Mouse (Mus musculus): Measurements from ENCODE around the gene Arid3c. TPM values are rescaled to one million over a fixed set of nuclear protein-coding genes. Genes with fewer than 3 reads are reported as not detected.
A peak's percentile ranks its signal among the peaks of the same experiment; 100 is the strongest.

Arid3c gene
- total RNA-seq, 2 experiments from 2014 or later = not detected

- intact Hi-C loops (cut with DNase I) = loop anchor here (2.0 kb wide), 1 partner anchor 17 kb away; no protein-coding TSS in a partner anchor
- peak; percentile 74 for DNase-seq (ENCODE audit: low spot score)
Observed at GRCm38 (mm10) chr4:41755338-41756305, 24.7 kb upstream of the Arid3c start, which contains the start of gene Sigmar1. TSS of gene Sigmar1 (minus strand) at chr4:41756157.

DNA sequence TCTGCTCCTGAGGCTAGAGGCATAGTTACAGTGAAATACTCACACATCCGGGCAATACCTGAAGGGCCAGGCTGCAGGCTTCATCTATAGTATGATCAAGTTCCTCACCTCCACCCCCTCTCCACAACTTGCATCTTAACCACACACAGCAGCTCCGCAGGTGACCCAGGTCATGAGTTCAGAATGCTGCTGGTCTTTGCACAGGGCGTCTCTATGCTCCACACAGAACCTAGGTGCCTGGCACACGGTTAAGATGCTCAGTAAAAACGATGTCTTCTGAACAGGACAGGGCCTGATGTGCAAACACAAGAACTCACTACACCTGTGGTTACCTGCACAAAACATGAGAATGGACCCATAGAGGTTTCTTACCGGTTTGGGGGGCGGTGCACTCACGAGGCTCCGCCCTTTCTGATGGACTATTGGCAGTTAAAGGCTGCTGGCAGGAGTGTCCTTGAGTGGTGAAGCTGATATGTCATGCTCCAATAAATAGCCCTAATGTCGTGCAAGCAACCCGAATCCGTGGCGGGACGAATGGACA is 23.9 kb upstream of the Arid3c start, which contains the start of gene Galt:
Galt (plus strand) TSS at position 432 of the 541 bp plus-strand sequence.
- DNase-seq (ENCODE audit: low spot score) = no peak
- intact Hi-C loops (cut with DNase I) = no loop called here

GRCm38 (mm10) chr4:41745021-41745420 is 14.1 kb upstream of the Arid3c start:
- DNase-seq (ENCODE audit: low spot score) = no peak
- intact Hi-C loops (cut with DNase I) = no loop called here

GRCm38 (mm10) chr4:41744131-41744530 is 13.2 kb upstream of the Arid3c start:
- intact Hi-C loops (cut with DNase I) = no loop called here
- no peak for DNase-seq (ENCODE audit: low spot score)

DNA sequence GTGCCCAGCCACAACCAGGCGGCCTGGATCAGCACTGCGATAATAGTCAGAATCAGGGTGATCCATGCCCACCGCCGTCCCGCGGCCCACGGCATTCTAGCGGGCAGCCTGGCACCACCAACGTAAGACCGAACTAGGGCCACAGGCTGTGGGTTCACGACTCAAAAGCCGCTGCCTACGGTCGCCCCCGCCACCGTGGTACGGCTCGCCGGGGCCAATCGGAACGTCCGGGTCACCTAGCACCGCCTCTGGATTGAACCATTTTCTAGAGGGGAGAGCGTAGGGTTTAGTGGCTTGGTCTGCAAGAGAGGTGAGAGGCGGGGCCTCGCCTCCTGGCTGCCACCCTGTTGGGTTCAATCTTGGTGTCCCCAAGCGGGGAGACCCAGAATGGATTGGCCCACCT is 10.2 kb upstream of the Arid3c start:
- intact Hi-C loops (cut with DNase I) = no loop called here
- DNase-seq (ENCODE audit: low spot score) = peak; percentile 88

- intact Hi-C loops (cut with DNase I) = no loop called here
- DNase-seq (ENCODE audit: low spot score) = no peak
Observed at GRCm38 (mm10) chr4:41740380-41741157, 9.6 kb upstream of the Arid3c start.

DNA sequence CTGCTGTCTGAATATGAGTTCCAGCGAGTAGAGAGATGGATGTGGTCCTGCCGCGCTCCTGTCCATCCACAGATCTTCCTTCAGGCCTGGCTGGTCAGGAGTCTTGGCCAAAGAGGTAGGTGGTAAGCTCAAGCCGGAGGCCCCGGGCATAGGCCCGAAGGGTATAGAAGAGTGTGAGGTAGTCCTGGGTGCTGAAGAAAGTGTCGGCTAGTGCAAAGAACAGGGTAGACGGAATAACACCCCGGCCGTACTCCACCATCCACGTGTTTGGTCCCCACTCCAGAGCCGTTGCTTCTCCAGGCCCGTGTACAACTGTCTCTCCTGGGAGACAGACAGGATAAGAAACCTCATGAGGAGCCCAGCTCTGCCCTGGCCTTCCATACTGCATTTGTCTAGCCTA is 8.3 kb upstream of the Arid3c start:
- no peak for DNase-seq (ENCODE audit: low spot score)
- intact Hi-C loops (cut with DNase I) = no loop called here

DNA sequence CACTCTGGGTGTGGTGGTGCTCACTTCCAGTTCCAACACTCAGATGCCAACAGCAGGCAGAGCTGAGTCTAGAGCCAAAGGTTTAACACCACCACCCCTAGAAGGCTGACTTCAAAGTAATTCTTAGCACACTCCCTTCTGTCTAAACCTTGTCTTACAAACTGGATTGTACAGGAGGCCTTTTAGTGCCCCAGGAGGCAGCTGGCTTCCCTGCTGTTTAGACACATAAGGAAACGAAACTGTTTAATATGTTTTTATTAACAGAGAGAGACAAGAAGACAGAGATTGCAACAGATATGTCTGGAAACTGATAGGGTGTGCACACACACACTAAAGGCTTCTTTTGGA is 7.3 kb upstream of the Arid3c start:
- intact Hi-C loops (cut with DNase I) = no loop called here
- DNase-seq (ENCODE audit: low spot score) = no peak

DNA sequence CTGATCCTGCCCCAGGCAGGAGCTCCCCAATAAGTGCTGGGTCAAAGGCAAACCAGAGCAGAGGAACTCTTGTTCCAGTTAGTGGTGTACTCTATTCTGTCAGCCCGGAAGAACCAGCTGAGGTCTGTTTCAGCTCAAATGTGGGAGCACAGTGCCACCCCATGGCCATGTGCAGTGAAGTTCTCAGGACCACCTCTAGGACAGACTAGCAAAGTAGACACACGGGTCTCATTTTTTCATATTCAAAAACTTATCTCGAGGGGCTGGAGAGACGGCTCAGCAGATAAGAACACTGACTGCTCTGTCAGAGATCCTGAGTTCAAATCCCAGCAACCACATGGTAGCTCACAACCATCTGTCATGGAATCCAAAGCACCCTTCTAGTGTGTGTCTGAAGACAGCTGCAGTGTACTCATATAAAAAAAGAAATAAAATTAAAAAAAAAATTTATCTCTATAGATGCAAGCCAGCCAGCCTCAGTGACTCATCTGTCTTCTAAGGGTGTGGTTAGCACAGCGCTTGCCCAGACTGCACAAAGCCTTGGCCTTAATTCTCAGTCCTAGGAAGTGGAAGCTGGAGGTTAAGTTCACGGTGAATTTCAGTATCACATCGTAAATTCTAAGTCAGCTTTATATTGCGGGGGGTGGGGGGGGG is 6.8 kb upstream of the Arid3c start:
- peak; percentile 46 for DNase-seq (ENCODE audit: low spot score)

DNA sequence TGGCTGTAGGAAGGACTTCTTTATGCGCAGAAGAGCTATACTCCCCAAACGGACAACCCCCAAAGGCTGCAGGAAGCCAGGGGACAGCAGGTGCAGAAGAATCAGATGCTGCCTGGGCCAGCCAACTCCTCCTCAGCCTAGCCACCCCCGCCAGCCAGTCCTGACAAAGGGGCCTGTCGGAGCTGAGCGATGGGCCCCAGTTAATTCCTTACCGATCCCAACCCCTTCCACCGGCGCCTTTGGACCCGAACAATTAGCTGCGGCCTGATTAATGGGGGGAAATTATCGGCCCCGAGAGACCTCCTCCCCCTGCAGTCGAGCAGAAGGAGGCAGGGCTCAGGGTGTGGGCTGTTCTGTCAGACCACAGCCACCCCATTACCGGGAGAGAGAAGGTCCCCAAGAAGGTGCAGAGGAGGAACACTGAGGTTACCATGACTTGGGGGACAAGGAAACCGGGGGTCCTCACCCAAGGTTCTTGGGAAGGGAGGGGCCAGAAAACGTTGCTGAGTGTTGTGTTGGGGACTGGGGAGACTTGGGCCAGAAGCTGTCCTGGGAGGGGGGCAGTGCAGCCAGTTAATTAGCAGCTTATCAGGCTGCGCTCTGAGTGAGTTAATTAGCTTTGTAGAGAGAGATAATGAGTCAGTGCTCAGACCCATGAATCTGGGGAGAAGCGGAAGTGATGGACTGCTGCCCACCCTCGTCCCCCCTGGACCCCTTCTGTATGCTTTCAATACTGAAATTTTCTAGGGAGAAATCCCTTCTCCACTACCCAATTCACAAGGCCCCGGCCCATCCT is 3.9 kb downstream of the Arid3c start:
- intact Hi-C loops (cut with DNase I) = no loop called here
- DNase-seq (ENCODE audit: low spot score) = no peak

More for the DNA sequence above, 6.8 kb upstream of the Arid3c start:
- intact Hi-C loops (cut with DNase I) = loop anchor here (2.0 kb wide), 1 partner anchor 21 kb away; no protein-coding TSS in a partner anchor

- intact Hi-C loops (cut with DNase I) = no loop called here
- peak; percentile 82 for DNase-seq (ENCODE audit: low spot score)
Observed at GRCm38 (mm10) chr4:41722918-41723351, 8.0 kb downstream of the Arid3c start, which contains the start of gene Dctn3. TSS of gene Dctn3 (minus strand) at chr4:41723170.

DNA sequence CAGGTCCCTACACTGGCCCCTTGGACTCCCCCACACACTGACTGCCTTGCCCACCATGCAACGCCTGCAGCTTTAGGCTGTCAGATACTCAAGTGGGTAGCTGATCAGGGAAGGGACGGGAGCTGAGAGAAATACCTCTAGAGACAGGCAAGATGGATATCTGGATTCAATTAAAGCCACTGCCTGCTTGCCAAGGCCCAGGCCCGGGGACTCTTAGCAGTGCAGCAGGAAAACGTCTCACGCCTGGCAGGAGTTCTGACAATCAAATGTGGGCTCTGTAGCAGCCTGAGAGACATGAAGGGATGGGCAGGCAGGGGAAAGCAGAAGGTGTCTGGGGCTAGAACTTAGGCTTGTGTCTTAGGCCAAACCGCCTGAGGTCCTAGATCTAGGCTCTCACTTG is 14.1 kb downstream of the Arid3c start:
- DNase-seq (ENCODE audit: low spot score) = no peak
- intact Hi-C loops (cut with DNase I) = loop anchor here (2.0 kb wide), 1 partner anchor 20 kb away; no protein-coding TSS in a partner anchor

DNA sequence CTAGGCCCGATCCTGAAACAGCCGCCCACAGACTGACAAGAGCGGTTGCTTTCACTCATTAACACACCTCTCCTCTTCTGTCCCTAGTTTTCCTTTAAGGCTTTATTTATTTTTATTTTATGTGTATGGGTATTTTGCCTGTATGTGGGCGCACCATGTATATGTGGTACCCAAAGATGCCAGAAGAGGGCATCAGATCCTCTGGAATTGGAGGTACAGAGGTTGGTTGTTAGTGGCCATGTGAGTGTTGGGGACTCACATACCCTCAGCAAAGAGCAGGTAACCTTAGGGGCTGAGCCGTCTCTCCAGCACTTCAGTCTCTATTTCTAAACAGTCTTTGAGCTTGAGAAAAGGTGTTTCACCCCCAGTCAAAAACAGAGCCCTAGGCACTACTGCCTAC is 15.3 kb downstream of the Arid3c start:
- intact Hi-C loops (cut with DNase I) = no loop called here
- DNase-seq (ENCODE audit: low spot score) = no peak

- intact Hi-C loops (cut with DNase I) = no loop called here
- DNase-seq (ENCODE audit: low spot score) = no peak
Observed at GRCm38 (mm10) chr4:41715082-41715481, 15.9 kb downstream of the Arid3c start.

DNA sequence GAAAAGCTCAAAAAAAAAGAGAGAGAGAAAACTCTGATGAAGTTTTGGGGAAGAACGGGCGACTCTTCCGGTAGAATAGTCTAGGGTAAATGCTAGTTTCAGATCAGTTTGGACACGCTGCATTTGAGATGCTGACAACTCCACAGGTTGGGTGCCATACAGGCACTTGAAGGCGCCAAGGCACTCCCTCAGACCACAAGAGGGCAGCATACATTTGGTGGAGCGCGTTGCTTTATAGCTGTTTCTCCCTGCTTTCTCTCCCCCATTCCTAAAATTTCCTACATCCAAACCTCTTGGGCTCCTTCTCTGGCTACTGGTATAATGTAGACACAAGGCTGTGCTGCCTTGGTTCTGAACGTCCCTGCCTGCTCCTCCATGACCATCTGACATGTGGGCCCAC is 16.7 kb downstream of the Arid3c start:
- intact Hi-C loops (cut with DNase I) = no loop called here

GRCm38 (mm10) chr4:41713197-41714067 is 17.5 kb downstream of the Arid3c start, which contains the start of gene Rpp25l:
TSS of gene Rpp25l (minus strand) at chr4:41713534.
- intact Hi-C loops (cut with DNase I) = no loop called here
- peak; percentile 65 for DNase-seq (ENCODE audit: low spot score)

More for the DNA sequence above, 16.7 kb downstream of the Arid3c start:
- no peak for DNase-seq (ENCODE audit: low spot score)

DNA sequence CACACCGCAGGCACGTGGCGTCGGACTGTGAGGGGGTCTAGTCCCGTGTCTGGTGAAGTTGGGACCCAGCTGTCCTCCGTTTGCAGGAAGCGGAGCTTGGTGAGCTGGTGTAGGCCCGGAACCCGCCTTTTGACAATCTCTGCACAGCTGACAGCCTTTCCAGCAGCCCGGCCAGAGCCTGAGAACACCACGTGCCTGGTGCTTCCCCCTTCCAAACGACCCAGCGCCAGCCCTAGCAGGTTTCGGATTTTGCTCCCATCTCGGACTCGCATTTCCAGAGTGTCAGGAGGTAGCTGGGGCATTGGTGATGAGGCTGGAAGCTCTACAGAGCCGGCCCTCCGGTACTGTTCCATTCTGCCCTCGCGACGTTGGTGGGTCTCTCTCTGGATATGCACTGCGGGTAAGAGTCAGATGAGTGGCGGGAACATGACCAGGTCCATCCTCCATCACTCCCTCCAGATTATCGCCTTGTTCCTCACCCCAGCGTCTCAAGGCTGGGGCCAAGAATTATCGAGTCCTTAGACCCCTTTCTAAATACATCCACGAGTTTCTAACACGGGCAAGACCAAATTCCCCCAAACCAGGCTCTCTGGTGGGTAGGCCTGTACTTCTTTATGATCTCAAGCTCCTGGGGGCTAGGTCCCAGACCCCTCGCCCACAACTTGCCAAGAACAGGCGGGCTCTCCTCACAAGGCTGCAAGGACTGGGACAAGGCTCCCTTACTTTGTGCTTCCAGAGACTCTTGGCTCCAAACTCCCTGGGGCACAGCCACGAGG is 18.3 kb downstream of the Arid3c start:
- no peak for DNase-seq (ENCODE audit: low spot score)
- intact Hi-C loops (cut with DNase I) = no loop called here
